Mouse (Mus musculus): ENCODE data around the gene Prrc2a. TPM values are rescaled to one million over a fixed set of nuclear protein-coding genes. Genes with fewer than 3 reads are reported as not detected.
A peak's percentile ranks its signal among the peaks of the same experiment; 100 is the strongest.

Prrc2a gene
- polyA plus RNA-seq, 2 experiments, result 33.4 to 61.4 TPM

DNA sequence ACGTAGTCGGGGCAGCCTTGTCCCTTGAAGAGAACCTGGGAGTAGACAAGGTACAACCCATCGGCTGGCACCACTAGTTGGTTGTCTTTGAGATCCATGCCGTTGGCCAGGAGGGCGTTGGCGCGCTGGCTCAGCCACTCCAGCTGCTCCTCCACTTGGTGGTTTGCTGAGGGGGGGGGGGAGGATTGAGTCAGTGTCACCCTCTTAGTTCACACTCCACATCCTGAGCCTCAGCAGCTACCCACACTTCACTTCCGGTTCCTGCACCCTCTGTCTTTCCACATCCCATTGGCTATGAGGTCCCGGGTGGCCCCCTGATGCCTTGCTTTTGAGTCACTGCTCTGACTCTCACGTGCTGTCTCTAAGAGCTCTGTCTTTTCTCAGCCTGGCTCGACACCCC is 35.7 kb upstream of the Prrc2a start:
- ATAC-seq (ENCODE audit: insufficient read depth) (no peak; the same call in 1 of the 2 replicates), DNase-seq (ENCODE audit: low read depth in 3 of 3, low spot score in 3 of 3) (peak in 1 of 3 experiments; percentile 47)
- Histone ChIP-seq H3K9ac (replicated peaks) (no peak overlapping the region), H3K27ac (no peak overlapping the region), H3K4me2 (ENCODE audit: low read depth) (peak overlapping the region; percentile 20; the same call in 1 of the 2 replicates), H3K27me3 (ENCODE audit: control insufficient read depth, insufficient read depth, low read length) (peaks cover 27% of the 10 kb centered on the region), H3K36me3 (replicated peaks; ENCODE audit: control insufficient read depth, insufficient read depth, low read depth) (no peaks in the 10 kb centered on the region), H3K4me1 (replicated peaks; ENCODE audit: control insufficient read depth in 2 of 2, insufficient read depth in 2 of 2, low read length in 1 of 2) (peaks cover 0 to 9% of the 10 kb centered on the region in 2 experiments; a peak in 1 of 4 replicates), H3K9me3 (ENCODE audit: control insufficient read depth, low read length) (no peaks in the 10 kb centered on the region), H3K4me3 (ENCODE audit: insufficient read depth in 1 of 2, low read depth in 2 of 2, low read length in 2 of 2) (no peak overlapping the region)
- WGBS (ENCODE audit: insufficient replicate concordance), result 20% methylated on average over 11 of the region's 11 CpGs
- TF ChIP-seq CTCF (IDR thresholded peaks at IDR 0.05; ENCODE audit: low read depth), result no peak
- no peak for TF ChIP-seq EP300 (IDR thresholded peaks at IDR 0.05; ENCODE audit: low read depth)

DNA sequence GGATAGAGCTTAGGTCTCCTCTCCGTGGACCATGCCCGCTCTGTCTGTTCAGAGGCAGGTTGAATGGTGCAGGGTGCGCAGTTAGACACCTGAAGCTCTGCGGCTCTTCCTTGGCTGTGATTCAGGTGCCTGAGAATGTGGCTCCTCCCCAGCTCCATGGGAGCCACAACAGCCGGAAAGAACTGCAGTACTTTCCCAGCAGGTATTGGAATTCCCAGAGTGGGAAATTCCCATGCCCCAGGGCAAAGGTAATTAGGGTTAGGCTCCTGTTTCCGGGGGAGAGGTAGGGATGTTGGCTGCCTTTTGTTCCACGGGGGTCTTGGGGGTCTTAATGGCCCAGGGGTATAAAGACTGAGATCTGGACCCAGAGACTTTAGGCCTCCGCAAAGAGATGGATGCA is 34.2 kb upstream of the Prrc2a start:
- Histone ChIP-seq H3K4me3 (ENCODE audit: insufficient read depth in 1 of 2, low read depth in 2 of 2, low read length in 2 of 2) (no peak overlapping the region), H3K27ac (no peak overlapping the region), H3K9ac (replicated peaks) (no peak overlapping the region), H3K36me3 (replicated peaks; ENCODE audit: control insufficient read depth, insufficient read depth, low read depth) (no peaks in the 10 kb centered on the region), H3K27me3 (ENCODE audit: control insufficient read depth, insufficient read depth, low read length) (peaks cover 35% of the 10 kb centered on the region), H3K9me3 (ENCODE audit: control insufficient read depth, low read length) (no peaks in the 10 kb centered on the region), H3K4me2 (ENCODE audit: low read depth) (no peak overlapping the region), H3K4me1 (replicated peaks; ENCODE audit: control insufficient read depth in 2 of 2, insufficient read depth in 2 of 2, low read length in 1 of 2) (peaks cover 0 to 10% of the 10 kb centered on the region in 2 experiments; a peak in 1 of 4 replicates)
- no peak for ATAC-seq (ENCODE audit: insufficient read depth)
- no peak for DNase-seq (ENCODE audit: low read depth in 3 of 3, low spot score in 3 of 3)
- WGBS (ENCODE audit: insufficient replicate concordance), result 59% methylated on average over 8 of the region's 8 CpGs
- no peak for TF ChIP-seq CTCF (IDR thresholded peaks at IDR 0.05; ENCODE audit: low read depth)
- no peak for TF ChIP-seq EP300 (IDR thresholded peaks at IDR 0.05; ENCODE audit: low read depth)

GRCm38 (mm10) chr17:35198029-35198428 is 33.3 kb upstream of the Prrc2a start:
- Histone ChIP-seq H3K27ac (no peak overlapping the region), H3K27me3 (ENCODE audit: control insufficient read depth, insufficient read depth, low read length) (peaks cover 35% of the 10 kb centered on the region), H3K9me3 (ENCODE audit: control insufficient read depth, low read length) (no peaks in the 10 kb centered on the region), H3K9ac (replicated peaks) (no peak overlapping the region), H3K4me3 (ENCODE audit: insufficient read depth in 1 of 2, low read depth in 2 of 2, low read length in 2 of 2) (no peak overlapping the region), H3K4me2 (ENCODE audit: low read depth) (no peak overlapping the region), H3K4me1 (replicated peaks; ENCODE audit: control insufficient read depth in 2 of 2, insufficient read depth in 2 of 2, low read length in 1 of 2) (peaks cover 0 to 10% of the 10 kb centered on the region in 2 experiments; a peak in 1 of 4 replicates), H3K36me3 (replicated peaks; ENCODE audit: control insufficient read depth, insufficient read depth, low read depth) (no peaks in the 10 kb centered on the region)
- TF ChIP-seq CTCF (IDR thresholded peaks at IDR 0.05; ENCODE audit: low read depth) (no peak), EP300 (IDR thresholded peaks at IDR 0.05; ENCODE audit: low read depth) (no peak)
- 45% methylated on average over 7 of the region's 7 CpGs for WGBS (ENCODE audit: insufficient replicate concordance)
- DNase-seq (ENCODE audit: low read depth in 3 of 3, low spot score in 3 of 3) (no peak), ATAC-seq (ENCODE audit: insufficient read depth) (no peak)

GRCm38 (mm10) chr17:35197126-35197525 is 32.4 kb upstream of the Prrc2a start:
- Histone ChIP-seq H3K27ac (no peak overlapping the region), H3K4me1 (replicated peaks; ENCODE audit: control insufficient read depth in 2 of 2, insufficient read depth in 2 of 2, low read length in 1 of 2) (peaks cover 0 to 10% of the 10 kb centered on the region in 2 experiments; a peak in 1 of 4 replicates), H3K9ac (replicated peaks) (no peak overlapping the region), H3K4me2 (ENCODE audit: low read depth) (no peak overlapping the region), H3K9me3 (ENCODE audit: control insufficient read depth, low read length) (no peaks in the 10 kb centered on the region), H3K27me3 (ENCODE audit: control insufficient read depth, insufficient read depth, low read length) (peaks cover 29% of the 10 kb centered on the region), H3K36me3 (replicated peaks; ENCODE audit: control insufficient read depth, insufficient read depth, low read depth) (no peaks in the 10 kb centered on the region), H3K4me3 (ENCODE audit: insufficient read depth in 1 of 2, low read depth in 2 of 2, low read length in 2 of 2) (no peak overlapping the region)
- TF ChIP-seq EP300 (IDR thresholded peaks at IDR 0.05; ENCODE audit: low read depth) (no peak), CTCF (IDR thresholded peaks at IDR 0.05; ENCODE audit: low read depth) (no peak)
- 20% methylated on average over 6 of the region's 6 CpGs for WGBS (ENCODE audit: insufficient replicate concordance)
- ATAC-seq (ENCODE audit: insufficient read depth), result no peak
- DNase-seq (ENCODE audit: low read depth in 3 of 3, low spot score in 3 of 3), result no peak

DNA sequence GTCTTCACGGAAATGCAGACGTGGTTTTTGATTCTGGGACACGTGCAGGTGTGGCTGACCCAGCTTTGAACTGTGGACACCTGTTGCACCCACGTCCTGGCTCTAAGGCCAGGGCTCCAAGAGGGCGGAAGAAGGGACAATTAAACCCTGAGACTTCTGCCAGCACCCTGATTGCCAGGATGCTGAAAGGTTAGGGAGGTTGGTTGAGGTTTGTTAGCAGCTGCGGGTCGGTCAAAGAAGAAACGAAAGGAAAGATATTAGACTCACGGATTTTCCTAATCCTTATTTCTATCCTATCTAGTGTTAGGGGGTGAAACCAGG is 31.6 kb upstream of the Prrc2a start:
- no peak overlapping the region for H3K9ac ChIP-seq (replicated peaks)
- H3K27ac ChIP-seq, result no peak overlapping the region
- ATAC-seq (ENCODE audit: insufficient read depth) (no peak), DNase-seq (ENCODE audit: low read depth in 3 of 3, low spot score in 3 of 3) (no peak)
- H3K4me3 ChIP-seq (ENCODE audit: insufficient read depth in 1 of 2, low read depth in 2 of 2, low read length in 2 of 2), result no peak overlapping the region; a peak in 2 of 4 replicates
- peaks cover 0 to 12% of the 10 kb centered on the region in 2 experiments; a peak in 2 of 4 replicates for H3K4me1 ChIP-seq (replicated peaks; ENCODE audit: control insufficient read depth in 2 of 2, insufficient read depth in 2 of 2, low read length in 1 of 2)
- WGBS (ENCODE audit: insufficient replicate concordance), result 39% methylated on average over 9 of the region's 9 CpGs
- H3K9me3 ChIP-seq (ENCODE audit: control insufficient read depth, low read length), result no peaks in the 10 kb centered on the region
- H3K36me3 ChIP-seq (replicated peaks; ENCODE audit: control insufficient read depth, insufficient read depth, low read depth), result no peaks in the 10 kb centered on the region
- H3K4me2 ChIP-seq (ENCODE audit: low read depth), result peak overlapping the region; percentile 65
- peaks cover 23% of the 10 kb centered on the region for H3K27me3 ChIP-seq (ENCODE audit: control insufficient read depth, insufficient read depth, low read length)
- TF ChIP-seq CTCF (IDR thresholded peaks at IDR 0.05; ENCODE audit: low read depth) (no peak), EP300 (IDR thresholded peaks at IDR 0.05; ENCODE audit: low read depth) (no peak)

Measured in liver, embryonic 14.5 days (tissue).